Mouse (Mus musculus): ENCODE measurements around the gene 4930467E23Rik. TPM values are rescaled to one million over a fixed set of nuclear protein-coding genes. Genes with fewer than 3 reads are reported as not detected.
A peak's percentile ranks its signal among the peaks of the same experiment; 100 is the strongest.
"Not testable (repeated sequence)": the region's sequence is repeated elsewhere in the genome, so short reads cannot be mapped to it uniquely, and the experiment has no call there.

4930467E23Rik gene
- polyA plus RNA-seq, 1 experiment from 2014 or later = not detected

GRCm38 (mm10) chr8:19701326-19701725 lies 28.1 kb upstream of the 4930467E23Rik start:
- not testable (repeated sequence) for ATAC-seq (ENCODE audit: low FRiP score); H3K36me3 ChIP-seq (ENCODE audit: control insufficient read depth, insufficient read depth, low read length)

GRCm38 (mm10) chr8:19702276-19702675 lies 27.1 kb upstream of the 4930467E23Rik start:
- H3K27me3 ChIP-seq (ENCODE audit: control insufficient read depth, insufficient read depth, low read length); H3K27ac ChIP-seq (ENCODE audit: low read depth, low read length); H3K36me3 ChIP-seq (ENCODE audit: control insufficient read depth, insufficient read depth, low read length); H3K4me3 ChIP-seq (ENCODE audit: low read depth, low read length); DNase-seq (ENCODE audit: low spot score); H3K9ac ChIP-seq (ENCODE audit: low read depth, low read length); H3K4me2 ChIP-seq (replicated peaks; ENCODE audit: low read depth, low read length); ATAC-seq (ENCODE audit: low FRiP score); H3K9me3 ChIP-seq (ENCODE audit: control insufficient read depth, low read length); H3K4me1 ChIP-seq (replicated peaks; ENCODE audit: control insufficient read depth, insufficient read depth, low read length): not testable (repeated sequence)
- 77% methylated on average over 1 of the region's 2 CpGs for WGBS

More at GRCm38 (mm10) chr8:19701326-19701725, 28.1 kb upstream of the 4930467E23Rik start:
- H3K27ac ChIP-seq (ENCODE audit: low read depth, low read length); H3K9ac ChIP-seq (ENCODE audit: low read depth, low read length); H3K4me1 ChIP-seq (replicated peaks; ENCODE audit: control insufficient read depth, insufficient read depth, low read length); DNase-seq (ENCODE audit: low spot score); H3K4me2 ChIP-seq (replicated peaks; ENCODE audit: low read depth, low read length); H3K4me3 ChIP-seq (ENCODE audit: low read depth, low read length); H3K27me3 ChIP-seq (ENCODE audit: control insufficient read depth, insufficient read depth, low read length); H3K9me3 ChIP-seq (ENCODE audit: control insufficient read depth, low read length): not testable (repeated sequence)
- WGBS = 93% methylated on average over 2 of the region's 2 CpGs

- 46% methylated on average over 13 of the region's 13 CpGs for WGBS
- H3K9me3 ChIP-seq (ENCODE audit: control insufficient read depth, low read length); H3K4me3 ChIP-seq (ENCODE audit: low read depth, low read length); H3K27ac ChIP-seq (ENCODE audit: low read depth, low read length); H3K4me1 ChIP-seq (replicated peaks; ENCODE audit: control insufficient read depth, insufficient read depth, low read length); H3K4me2 ChIP-seq (replicated peaks; ENCODE audit: low read depth, low read length); H3K9ac ChIP-seq (ENCODE audit: low read depth, low read length); H3K36me3 ChIP-seq (ENCODE audit: control insufficient read depth, insufficient read depth, low read length); H3K27me3 ChIP-seq (ENCODE audit: control insufficient read depth, insufficient read depth, low read length): not testable (repeated sequence)
- ATAC-seq (ENCODE audit: low FRiP score) (peak; percentile 96), DNase-seq (ENCODE audit: low spot score) (peak; percentile 96)
Observed at GRCm38 (mm10) chr8:19702972-19703709, 26.2 kb upstream of the 4930467E23Rik start.

GRCm38 (mm10) chr8:19703906-19704305 lies 25.5 kb upstream of the 4930467E23Rik start:
- not testable (repeated sequence) for H3K36me3 ChIP-seq (ENCODE audit: control insufficient read depth, insufficient read depth, low read length); DNase-seq (ENCODE audit: low spot score); H3K9me3 ChIP-seq (ENCODE audit: control insufficient read depth, low read length); H3K27ac ChIP-seq (ENCODE audit: low read depth, low read length); H3K4me2 ChIP-seq (replicated peaks; ENCODE audit: low read depth, low read length); H3K4me1 ChIP-seq (replicated peaks; ENCODE audit: control insufficient read depth, insufficient read depth, low read length); H3K9ac ChIP-seq (ENCODE audit: low read depth, low read length); H3K4me3 ChIP-seq (ENCODE audit: low read depth, low read length); H3K27me3 ChIP-seq (ENCODE audit: control insufficient read depth, insufficient read depth, low read length); ATAC-seq (ENCODE audit: low FRiP score)

- not testable (repeated sequence) for H3K9ac ChIP-seq (ENCODE audit: low read depth, low read length); H3K4me2 ChIP-seq (replicated peaks; ENCODE audit: low read depth, low read length); H3K27me3 ChIP-seq (ENCODE audit: control insufficient read depth, insufficient read depth, low read length); H3K27ac ChIP-seq (ENCODE audit: low read depth, low read length); H3K9me3 ChIP-seq (ENCODE audit: control insufficient read depth, low read length); H3K4me1 ChIP-seq (replicated peaks; ENCODE audit: control insufficient read depth, insufficient read depth, low read length); H3K4me3 ChIP-seq (ENCODE audit: low read depth, low read length); DNase-seq (ENCODE audit: low spot score); ATAC-seq (ENCODE audit: low FRiP score); H3K36me3 ChIP-seq (ENCODE audit: control insufficient read depth, insufficient read depth, low read length)
- no CpG with 5 or more reads among the region's 4 CpGs for WGBS
Observed at GRCm38 (mm10) chr8:19704441-19705215, 24.7 kb upstream of the 4930467E23Rik start.

- ATAC-seq (ENCODE audit: low FRiP score); H3K9ac ChIP-seq (ENCODE audit: low read depth, low read length); H3K27me3 ChIP-seq (ENCODE audit: control insufficient read depth, insufficient read depth, low read length); DNase-seq (ENCODE audit: low spot score); H3K36me3 ChIP-seq (ENCODE audit: control insufficient read depth, insufficient read depth, low read length); H3K4me1 ChIP-seq (replicated peaks; ENCODE audit: control insufficient read depth, insufficient read depth, low read length); H3K27ac ChIP-seq (ENCODE audit: low read depth, low read length); H3K4me2 ChIP-seq (replicated peaks; ENCODE audit: low read depth, low read length); H3K4me3 ChIP-seq (ENCODE audit: low read depth, low read length); H3K9me3 ChIP-seq (ENCODE audit: control insufficient read depth, low read length): not testable (repeated sequence)
- WGBS = 86% methylated on average over 9 of the region's 9 CpGs
Observed at GRCm38 (mm10) chr8:19705216-19705600, 24.2 kb upstream of the 4930467E23Rik start.

- not testable (repeated sequence) for H3K27ac ChIP-seq (ENCODE audit: low read depth, low read length); H3K9me3 ChIP-seq (ENCODE audit: control insufficient read depth, low read length); H3K4me2 ChIP-seq (replicated peaks; ENCODE audit: low read depth, low read length); H3K27me3 ChIP-seq (ENCODE audit: control insufficient read depth, insufficient read depth, low read length); DNase-seq (ENCODE audit: low spot score); H3K36me3 ChIP-seq (ENCODE audit: control insufficient read depth, insufficient read depth, low read length); H3K4me1 ChIP-seq (replicated peaks; ENCODE audit: control insufficient read depth, insufficient read depth, low read length); H3K4me3 ChIP-seq (ENCODE audit: low read depth, low read length); ATAC-seq (ENCODE audit: low FRiP score); H3K9ac ChIP-seq (ENCODE audit: low read depth, low read length)
- WGBS = 83% methylated on average over 4 of the region's 4 CpGs
Observed at GRCm38 (mm10) chr8:19706101-19706725, 23.2 kb upstream of the 4930467E23Rik start.

- H3K4me3 ChIP-seq (ENCODE audit: low read depth, low read length); H3K9ac ChIP-seq (ENCODE audit: low read depth, low read length); H3K27ac ChIP-seq (ENCODE audit: low read depth, low read length); ATAC-seq (ENCODE audit: low FRiP score); H3K4me2 ChIP-seq (replicated peaks; ENCODE audit: low read depth, low read length); H3K36me3 ChIP-seq (ENCODE audit: control insufficient read depth, insufficient read depth, low read length); H3K4me1 ChIP-seq (replicated peaks; ENCODE audit: control insufficient read depth, insufficient read depth, low read length); H3K9me3 ChIP-seq (ENCODE audit: control insufficient read depth, low read length); H3K27me3 ChIP-seq (ENCODE audit: control insufficient read depth, insufficient read depth, low read length): not testable (repeated sequence)
- peak; percentile 32 for DNase-seq (ENCODE audit: low spot score)
- 71% methylated on average over 7 of the region's 7 CpGs for WGBS
Observed at GRCm38 (mm10) chr8:19706918-19707760, 22.2 kb upstream of the 4930467E23Rik start.
